Mouse (Mus musculus): ENCODE data around the gene Apoc1.

DNA sequence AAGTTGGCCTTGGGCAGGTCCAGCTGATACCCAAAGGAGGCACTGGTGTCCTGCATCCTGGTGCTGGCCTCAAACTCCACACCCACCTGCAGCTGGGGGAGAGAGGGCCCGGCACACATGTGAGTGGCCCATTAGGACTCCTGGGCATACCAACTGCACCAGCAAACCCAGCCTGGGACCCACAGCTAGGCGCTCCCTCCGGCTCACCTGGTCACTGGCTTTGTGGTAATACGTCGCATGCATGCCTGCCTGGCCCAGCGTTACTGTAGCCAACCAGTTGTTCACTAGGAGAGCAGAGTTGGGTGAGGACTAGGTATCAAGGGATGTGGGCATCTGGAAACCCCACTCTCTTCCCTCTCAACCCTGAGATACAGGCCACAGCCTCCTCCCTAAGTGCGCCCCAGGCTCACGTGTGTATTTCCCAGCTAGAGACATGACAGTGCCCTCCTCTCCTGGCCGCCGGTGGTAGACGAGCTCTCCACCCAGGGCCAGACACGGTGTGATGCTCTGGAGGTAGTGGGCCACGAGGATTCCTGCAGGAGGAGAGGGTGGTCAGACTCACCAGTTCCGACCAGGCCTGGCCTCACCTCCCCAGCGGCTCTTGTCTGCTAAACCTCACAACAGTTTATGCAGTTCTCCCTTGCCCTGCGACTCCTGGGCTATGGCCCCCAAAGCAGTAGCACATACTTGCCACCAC lies 10.5 kb upstream of the Apoc1 start:
- no peak; the same call in 1 of the 2 replicates for TF ChIP-seq POLR2A (IDR thresholded peaks at IDR 0.05; ENCODE audit: low read depth, low read length)
- no peak for TF ChIP-seq CTCF (conservative IDR thresholded peaks at IDR 0.05 in 1 of 2, IDR thresholded peaks at IDR 0.05 in 1 of 2; ENCODE audit: low read depth in 2 of 2, low read length in 2 of 2)
- TF ChIP-seq E2F4 (IDR thresholded peaks at IDR 0.05; ENCODE audit: insufficient replicate concordance, low read depth, low read length), result no peak
- no peak for TF ChIP-seq MAFK (IDR thresholded peaks at IDR 0.05; ENCODE audit: insufficient replicate concordance, low read length)
- no peak for TF ChIP-seq UBTF (IDR thresholded peaks at IDR 0.05; ENCODE audit: low read depth, low read length)
- TF ChIP-seq ETS1 (conservative IDR thresholded peaks at IDR 0.05; ENCODE audit: low read depth, low read length), result no peak
- TF ChIP-seq MEF2A (IDR thresholded peaks at IDR 0.05; ENCODE audit: borderline replicate concordance, low read depth, low read length), result no peak
- TF ChIP-seq IRF4 (IDR thresholded peaks at IDR 0.05; ENCODE audit: low read depth, low read length), result no peak
- TF ChIP-seq EP300 (IDR thresholded peaks at IDR 0.05; ENCODE audit: low read length), result no peak
- no peak for TF ChIP-seq USF1 (IDR thresholded peaks at IDR 0.05; ENCODE audit: low read depth, low read length)
- no peak for TF ChIP-seq KAT2A (IDR thresholded peaks at IDR 0.05; ENCODE audit: insufficient replicate concordance, low read length)
- TF ChIP-seq TBP (conservative IDR thresholded peaks at IDR 0.05; ENCODE audit: low read depth, low read length), result no peak
- TF ChIP-seq JUND (conservative IDR thresholded peaks at IDR 0.05; ENCODE audit: low read depth, low read length), result no peak

Measured in CH12.LX (cell line).